Mouse (Mus musculus): ENCODE measurements around the gene Prr14l. TPM values are rescaled to one million over a fixed set of nuclear protein-coding genes. Genes with fewer than 3 reads are reported as not detected.
"Not testable (repeated sequence)": the region's sequence is repeated elsewhere in the genome, so short reads cannot be mapped to it uniquely, and the experiment has no call there.

The Prr14l gene
- polyA plus RNA-seq, 1 experiment from 2014 or later = 16.4 TPM

DNA sequence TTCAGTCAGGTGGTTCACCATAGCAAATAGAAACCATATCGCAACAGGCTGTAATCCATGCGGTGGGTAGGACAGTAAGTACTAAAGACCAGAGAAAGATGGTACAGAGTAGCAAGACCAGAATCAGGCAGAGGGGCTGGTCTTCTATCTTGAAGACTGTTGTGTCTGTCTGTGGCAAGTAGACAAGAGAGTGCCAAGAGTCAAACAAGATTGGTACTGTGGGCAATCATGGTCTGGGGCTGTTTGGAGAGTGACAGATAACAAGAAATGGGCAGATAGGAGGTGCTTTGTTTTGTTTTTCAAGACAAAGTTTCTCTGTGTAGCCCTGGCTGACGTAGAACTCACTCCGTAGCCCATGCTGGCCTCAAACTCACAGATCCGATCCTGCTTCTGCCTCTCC is 72.5 kb downstream of the Prr14l start:
- ATAC-seq (replicated peaks) = no peak
- H3K27me3 ChIP-seq (replicated peaks) = no peaks in the 10 kb centered on the region
- peaks cover 15% of the 10 kb centered on the region for H3K4me1 ChIP-seq
- no peak overlapping the region for H3K27ac ChIP-seq
- no peak overlapping the region for H3K9ac ChIP-seq
- H3K9me3 ChIP-seq = no peaks in the 10 kb centered on the region
- H3K36me3 ChIP-seq (replicated peaks) = no peaks in the 10 kb centered on the region
- 97% methylated on average over 5 of the region's 5 CpGs for WGBS
- H3K4me2 ChIP-seq = no peak overlapping the region
- no peak overlapping the region for H3K4me3 ChIP-seq

DNA sequence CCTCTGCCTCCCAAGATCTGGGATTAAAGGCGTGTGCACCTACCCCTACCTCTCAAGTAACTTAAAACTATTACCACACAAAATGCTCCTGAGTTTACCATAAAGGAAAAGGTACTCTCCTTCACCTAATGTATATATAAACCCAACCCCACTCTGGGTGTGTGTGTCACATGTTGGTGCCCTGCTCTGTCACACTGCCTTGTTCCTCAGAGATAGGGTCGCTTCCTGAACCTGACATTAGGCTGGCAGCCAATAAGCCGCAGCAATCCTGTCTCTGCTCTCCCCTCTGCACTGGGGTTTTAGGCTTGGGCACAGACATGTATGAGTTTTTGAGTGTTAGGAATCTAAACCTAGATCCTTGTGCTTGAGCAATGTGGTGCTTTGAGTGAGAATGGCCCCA is 75.9 kb downstream of the Prr14l start:
- H3K4me2 ChIP-seq = no peak overlapping the region
- ATAC-seq (replicated peaks) = no peak
- 90% methylated on average over 3 of the region's 3 CpGs for WGBS
- H3K27me3 ChIP-seq (replicated peaks) = no peaks in the 10 kb centered on the region
- no peaks in the 10 kb centered on the region for H3K9me3 ChIP-seq
- H3K9ac ChIP-seq = no peak overlapping the region
- H3K4me3 ChIP-seq = no peak overlapping the region
- no peak overlapping the region for H3K27ac ChIP-seq
- H3K36me3 ChIP-seq (replicated peaks) = peaks cover 7% of the 10 kb centered on the region
- H3K4me1 ChIP-seq = no peaks in the 10 kb centered on the region

DNA sequence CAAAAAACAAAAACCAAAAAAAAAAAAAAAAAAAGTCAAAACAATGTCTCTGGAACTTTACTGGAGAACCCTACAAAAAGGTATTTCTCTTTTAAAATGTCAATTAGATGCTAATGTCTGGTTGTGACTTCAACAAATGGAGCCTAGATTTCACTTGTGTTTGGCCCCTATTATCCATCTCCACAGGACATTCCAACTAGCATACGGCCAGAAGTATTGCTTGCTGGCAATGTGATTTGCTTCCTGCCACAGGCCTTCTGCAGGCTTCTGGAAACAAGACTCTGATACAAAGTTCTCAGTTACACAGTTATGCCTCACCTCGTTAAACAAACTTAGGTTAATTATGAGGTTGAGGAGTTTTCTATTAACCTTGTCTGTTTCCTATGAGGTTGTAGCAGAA is 81.7 kb downstream of the Prr14l start:
- no peaks in the 10 kb centered on the region for H3K9me3 ChIP-seq
- 84% methylated on average over 2 of the region's 2 CpGs for WGBS
- peaks cover 14% of the 10 kb centered on the region for H3K36me3 ChIP-seq (replicated peaks)
- no peak overlapping the region for H3K4me3 ChIP-seq
- no peaks in the 10 kb centered on the region for H3K4me1 ChIP-seq
- ATAC-seq (replicated peaks) = no peak
- H3K27ac ChIP-seq = no peak overlapping the region
- H3K27me3 ChIP-seq (replicated peaks) = no peaks in the 10 kb centered on the region
- no peak overlapping the region for H3K4me2 ChIP-seq
- H3K9ac ChIP-seq = no peak overlapping the region

DNA sequence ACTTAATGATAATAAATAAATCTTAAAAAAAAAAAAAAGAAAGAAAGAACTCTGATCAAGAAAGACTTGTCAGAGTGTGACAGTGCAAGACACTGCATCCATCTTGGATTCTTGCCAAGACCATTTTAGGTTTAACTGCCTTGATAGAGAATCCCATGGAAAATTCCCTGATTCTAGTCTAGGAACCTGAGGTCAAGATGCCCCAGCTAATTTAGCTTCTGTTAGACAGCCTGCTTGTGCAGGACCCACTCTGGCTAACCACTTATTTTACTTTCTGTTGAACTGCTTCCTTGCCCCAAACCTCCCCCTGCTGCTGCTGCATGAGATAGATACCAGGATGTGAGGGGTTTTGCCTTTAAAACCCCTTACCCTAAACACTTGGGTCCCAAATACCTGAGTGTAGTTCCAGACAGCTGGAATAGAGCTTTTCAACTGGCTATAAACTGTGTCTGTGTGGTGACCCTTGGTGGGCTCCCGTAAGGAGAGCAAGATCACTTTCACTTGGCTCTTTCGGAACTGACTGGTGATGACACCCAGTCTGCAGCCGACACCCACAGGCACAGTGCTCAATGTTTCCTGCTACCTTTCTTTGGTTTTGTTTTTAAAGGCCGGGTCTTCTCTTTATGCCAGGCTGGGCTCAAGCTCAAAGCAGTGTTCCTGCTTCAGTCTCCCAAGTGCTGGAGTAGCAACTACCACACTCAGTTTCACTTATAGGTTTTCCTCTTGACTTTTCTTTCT is 86.3 kb downstream of the Prr14l start:
- H3K9me3 ChIP-seq = no peaks in the 10 kb centered on the region
- H3K9ac ChIP-seq = no peak overlapping the region
- H3K27ac ChIP-seq = no peak overlapping the region
- H3K36me3 ChIP-seq (replicated peaks) = peaks cover 12% of the 10 kb centered on the region; the same call in 1 of the 2 replicates
- H3K4me3 ChIP-seq = no peak overlapping the region
- WGBS = 91% methylated on average over 4 of the region's 4 CpGs
- ATAC-seq (replicated peaks) = no peak
- H3K4me1 ChIP-seq = no peaks in the 10 kb centered on the region
- H3K4me2 ChIP-seq = no peak overlapping the region
- no peaks in the 10 kb centered on the region for H3K27me3 ChIP-seq (replicated peaks)

DNA sequence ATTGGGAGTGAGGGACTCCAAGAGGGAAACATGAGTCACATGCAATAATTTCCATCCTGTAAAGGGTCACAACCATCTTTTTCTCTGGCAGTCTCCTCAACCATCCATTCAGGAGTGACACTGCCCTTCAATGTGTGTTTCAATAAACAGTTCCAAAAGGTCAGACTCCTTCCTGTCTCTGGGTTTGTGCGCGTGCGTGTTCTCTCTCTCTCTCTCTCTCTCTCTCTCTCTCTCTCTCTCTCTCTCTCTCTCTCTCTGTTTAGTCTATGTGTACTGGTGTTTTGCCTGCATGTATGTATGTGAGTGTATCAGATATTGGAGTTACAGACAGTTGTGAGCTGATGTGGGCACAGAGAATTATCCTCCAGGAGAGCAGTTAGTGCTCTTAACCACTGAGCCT is 87.1 kb downstream of the Prr14l start:
- H3K27me3 ChIP-seq (replicated peaks) = no peaks in the 10 kb centered on the region
- WGBS = 100% methylated on average over 3 of the region's 3 CpGs

DNA sequence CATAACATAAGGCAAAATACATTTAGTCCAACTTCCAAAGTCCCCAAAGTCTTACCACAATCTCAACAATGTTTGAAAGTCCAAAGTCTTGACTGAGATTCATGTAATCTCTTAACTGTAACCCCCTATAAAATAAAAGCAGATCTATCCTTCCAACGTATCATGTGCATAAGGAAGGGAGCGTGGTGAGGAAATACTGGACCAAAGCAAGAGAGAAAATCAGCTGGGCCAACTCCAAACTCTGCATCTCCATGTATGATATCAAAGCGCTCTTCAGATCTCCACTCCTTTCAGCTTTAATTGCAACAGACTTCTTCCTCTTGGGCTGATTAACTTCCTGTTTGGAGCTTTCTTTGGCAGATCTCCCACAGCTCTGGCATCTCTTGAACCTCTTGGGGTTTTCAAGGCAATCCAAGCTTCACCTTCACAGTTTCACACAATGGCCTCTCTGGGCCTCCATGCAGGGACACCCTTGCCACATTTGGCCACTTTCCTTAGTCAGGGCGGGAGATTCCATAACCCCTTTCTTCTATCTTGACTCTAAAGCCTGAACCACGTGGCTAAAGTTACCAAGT is 92.4 kb downstream of the Prr14l start:
- H3K9me3 ChIP-seq = no peaks in the 10 kb centered on the region
- no peak for ATAC-seq (replicated peaks)
- 93% methylated on average over 5 of the region's 5 CpGs for WGBS
- H3K27ac ChIP-seq = no peak overlapping the region
- peaks cover 13% of the 10 kb centered on the region; the same call in 1 of the 2 replicates for H3K36me3 ChIP-seq (replicated peaks)
- H3K4me3 ChIP-seq = no peak overlapping the region
- H3K9ac ChIP-seq = no peak overlapping the region
- no peak overlapping the region for H3K4me2 ChIP-seq
- H3K4me1 ChIP-seq = no peaks in the 10 kb centered on the region
- H3K27me3 ChIP-seq (replicated peaks) = no peaks in the 10 kb centered on the region

More for the DNA sequence above, 87.1 kb downstream of the Prr14l start:
- H3K36me3 ChIP-seq (replicated peaks) = peaks cover 14% of the 10 kb centered on the region; the same call in 1 of the 2 replicates
- no peak for ATAC-seq (replicated peaks)
- H3K9me3 ChIP-seq = no peaks in the 10 kb centered on the region
- no peak overlapping the region for H3K27ac ChIP-seq
- no peak overlapping the region for H3K9ac ChIP-seq
- no peak overlapping the region for H3K4me2 ChIP-seq
- no peaks in the 10 kb centered on the region for H3K4me1 ChIP-seq
- H3K4me3 ChIP-seq = no peak overlapping the region

DNA sequence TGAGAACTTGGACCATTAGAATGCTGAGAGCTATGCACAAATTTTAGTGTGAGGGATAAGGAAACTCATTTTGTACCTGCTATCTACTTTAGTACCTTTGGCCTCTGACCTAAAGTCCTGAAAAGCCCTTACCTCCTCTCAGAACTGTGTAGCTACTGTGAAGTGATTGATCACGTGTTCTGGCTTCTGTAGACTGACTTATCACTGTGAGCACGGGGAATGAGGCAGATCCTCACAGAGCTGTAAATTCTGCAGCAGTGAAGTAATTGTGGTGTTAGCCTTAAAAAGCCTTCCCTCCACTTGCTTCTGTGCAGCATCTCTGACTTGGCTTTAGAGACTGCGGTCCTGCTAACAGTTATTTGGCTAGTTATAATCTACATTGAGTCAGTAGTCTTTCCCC is 93.3 kb downstream of the Prr14l start:
- 88% methylated on average over 3 of the region's 3 CpGs for WGBS
- no peak for ATAC-seq (replicated peaks)

DNA sequence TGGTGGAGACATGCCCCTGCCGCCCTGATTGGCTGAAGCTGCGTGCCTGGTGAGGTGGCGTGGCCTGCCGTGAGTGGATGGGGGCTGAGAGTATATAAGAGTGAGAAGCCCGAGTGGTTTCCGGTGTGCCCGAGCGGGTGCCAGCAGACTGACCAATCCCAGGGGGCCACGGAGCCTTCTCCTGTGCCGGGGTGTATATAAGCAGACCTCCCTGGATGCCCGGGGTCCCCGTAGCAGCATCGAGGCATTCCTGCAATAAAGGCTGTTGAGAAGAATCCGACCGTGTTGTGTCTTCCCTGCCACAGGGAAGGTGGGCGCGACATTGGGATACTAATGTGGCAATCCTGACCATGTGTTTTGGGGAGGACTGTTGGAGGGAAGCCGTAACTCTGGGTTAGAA is 93.7 kb downstream of the Prr14l start:
- H3K27me3 ChIP-seq (replicated peaks); ATAC-seq (replicated peaks); H3K27ac ChIP-seq; H3K4me3 ChIP-seq; H3K9me3 ChIP-seq; H3K4me1 ChIP-seq; H3K9ac ChIP-seq; H3K4me2 ChIP-seq: not testable (repeated sequence)
- peaks cover 13% of the 10 kb centered on the region; the same call in 1 of the 2 replicates for H3K36me3 ChIP-seq (replicated peaks)
- WGBS = 95% methylated on average over 18 of the region's 18 CpGs

More for the DNA sequence above, 93.3 kb downstream of the Prr14l start:
- peaks cover 13% of the 10 kb centered on the region; the same call in 1 of the 2 replicates for H3K36me3 ChIP-seq (replicated peaks)
- H3K4me3 ChIP-seq = no peak overlapping the region
- no peaks in the 10 kb centered on the region for H3K4me1 ChIP-seq
- H3K27me3 ChIP-seq (replicated peaks) = no peaks in the 10 kb centered on the region
- no peak overlapping the region for H3K27ac ChIP-seq
- no peaks in the 10 kb centered on the region for H3K9me3 ChIP-seq
- no peak overlapping the region for H3K4me2 ChIP-seq
- H3K9ac ChIP-seq = no peak overlapping the region

DNA sequence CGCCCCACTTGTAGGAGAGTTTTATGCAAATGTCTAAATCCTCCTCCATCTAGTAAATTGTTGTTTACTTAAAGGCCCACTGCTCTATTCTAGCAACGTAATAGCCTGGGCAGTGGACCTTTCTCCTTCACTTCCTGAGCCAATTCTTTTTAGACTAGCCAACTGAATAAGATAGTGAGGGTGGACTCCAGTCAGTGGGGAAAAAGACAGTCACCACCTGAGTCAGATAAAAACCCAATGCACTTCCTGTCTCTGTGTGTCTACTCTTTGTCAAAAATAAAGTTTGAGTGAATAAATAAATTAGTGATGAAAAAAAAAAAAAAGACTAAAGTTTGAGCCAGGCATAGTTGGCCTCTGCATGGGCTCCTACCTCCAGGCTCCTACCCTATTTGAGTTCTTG is 94.4 kb downstream of the Prr14l start:
- no peaks in the 10 kb centered on the region for H3K9me3 ChIP-seq
- WGBS = 84% methylated on average over 2 of the region's 2 CpGs
- no peaks in the 10 kb centered on the region for H3K27me3 ChIP-seq (replicated peaks)
- no peak overlapping the region for H3K27ac ChIP-seq
- no peaks in the 10 kb centered on the region for H3K4me1 ChIP-seq
- H3K36me3 ChIP-seq (replicated peaks) = peaks cover 13% of the 10 kb centered on the region; the same call in 1 of the 2 replicates
- no peak overlapping the region for H3K4me2 ChIP-seq
- H3K9ac ChIP-seq = no peak overlapping the region
- no peak for ATAC-seq (replicated peaks)
- H3K4me3 ChIP-seq = no peak overlapping the region

DNA sequence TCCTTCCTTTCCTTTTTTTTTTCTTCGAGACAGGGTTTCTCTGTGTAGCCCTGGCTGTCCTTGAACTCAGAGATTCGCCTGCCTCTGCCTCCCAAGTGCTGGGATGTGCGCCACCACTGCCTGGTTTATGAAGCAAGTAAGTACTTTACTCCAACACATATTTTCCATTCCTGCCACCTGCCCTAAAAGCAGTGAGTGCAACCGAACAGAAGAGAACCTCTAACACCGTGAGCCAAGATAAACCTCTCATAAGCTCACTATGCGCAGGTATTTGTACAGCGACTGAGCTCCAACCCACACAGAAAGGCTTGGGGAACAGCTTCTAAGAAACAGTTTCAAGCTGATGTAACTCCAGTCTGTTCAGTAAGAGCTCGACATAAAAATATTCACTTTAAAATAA is 97.9 kb downstream of the Prr14l start:
- no peak overlapping the region for H3K4me2 ChIP-seq
- no peak for ATAC-seq (replicated peaks)
- no peak overlapping the region for H3K9ac ChIP-seq
- no peaks in the 10 kb centered on the region for H3K27me3 ChIP-seq (replicated peaks)
- H3K9me3 ChIP-seq = no peaks in the 10 kb centered on the region
- H3K27ac ChIP-seq = no peak overlapping the region
- 0 out of 2 replicates have a peak, but pooled peaks cover 3% of the 10 kb centered on the region for H3K4me1 ChIP-seq
- 97% methylated on average over 8 of the region's 8 CpGs for WGBS
- H3K36me3 ChIP-seq (replicated peaks) = no peaks in the 10 kb centered on the region
- H3K4me3 ChIP-seq = no peak overlapping the region

DNA sequence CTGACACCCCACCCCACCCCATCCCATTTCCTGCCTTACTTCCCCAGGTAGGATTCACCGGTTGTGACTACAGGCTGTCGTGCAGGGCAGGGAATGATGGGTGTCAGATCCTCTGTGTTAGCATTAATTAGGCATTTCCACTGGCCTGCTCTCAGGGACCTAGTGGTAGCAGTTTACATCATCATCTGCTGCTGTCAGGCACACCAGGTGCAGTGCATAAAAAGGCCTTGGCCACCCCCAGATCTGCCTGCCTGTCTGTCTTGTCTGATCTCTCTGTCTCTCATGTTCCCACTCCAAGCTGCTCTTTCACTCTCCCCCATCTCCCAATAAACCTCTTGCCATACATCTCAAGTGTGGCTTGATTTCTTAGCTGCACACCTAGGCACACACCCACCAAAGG is 102.3 kb downstream of the Prr14l start:
- 0 out of 2 replicates have a peak, but pooled peaks cover 3% of the 10 kb centered on the region for H3K4me1 ChIP-seq

DNA sequence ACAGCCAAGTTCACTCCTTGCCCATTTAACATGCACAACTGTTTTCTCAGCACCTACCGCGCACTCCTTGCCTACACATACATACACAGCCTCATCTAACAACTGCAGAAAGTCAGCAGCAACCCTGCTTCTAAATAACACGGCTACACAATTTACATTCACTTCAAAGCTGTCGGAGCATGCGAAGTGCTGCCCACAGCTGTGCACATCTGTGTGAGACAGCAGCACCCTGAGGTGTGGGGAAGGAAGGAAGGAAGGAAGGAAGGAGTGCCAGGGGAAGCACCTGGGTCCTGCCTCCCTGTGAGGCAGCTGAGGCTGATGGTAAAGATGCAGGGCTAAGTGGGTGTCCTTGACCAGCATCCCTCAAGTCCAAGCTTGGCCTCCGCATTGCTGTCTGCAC is 105.1 kb downstream of the Prr14l start:
- Histone ChIP-seq H3K27me3 (replicated peaks) (no peaks in the 10 kb centered on the region), H3K9me3 (no peaks in the 10 kb centered on the region), H3K4me2 (no peak overlapping the region), H3K4me3 (no peak overlapping the region), H3K4me1 (0 out of 2 replicates have a peak, but pooled peaks cover 3% of the 10 kb centered on the region), H3K27ac (no peak overlapping the region), H3K9ac (no peak overlapping the region), H3K36me3 (replicated peaks) (no peaks in the 10 kb centered on the region)
- no peak for ATAC-seq (replicated peaks)
- WGBS = 89% methylated on average over 6 of the region's 6 CpGs

More for the DNA sequence above, 102.3 kb downstream of the Prr14l start:
- WGBS = 36% methylated on average over 2 of the region's 2 CpGs
- Histone ChIP-seq H3K27me3 (replicated peaks) (no peaks in the 10 kb centered on the region), H3K4me2 (no peak overlapping the region), H3K9ac (no peak overlapping the region), H3K4me3 (no peak overlapping the region), H3K9me3 (no peaks in the 10 kb centered on the region), H3K27ac (no peak overlapping the region), H3K36me3 (replicated peaks) (no peaks in the 10 kb centered on the region)
- no peak for ATAC-seq (replicated peaks)

Data from midbrain, embryonic 15.5 days (tissue).